Mouse (Mus musculus): Measurements from ENCODE around the gene Edn3. TPM values are rescaled to one million over a fixed set of nuclear protein-coding genes. Genes with fewer than 3 reads are reported as not detected.

Gene Edn3
- total and polyA plus RNA-seq, 2 experiments from 2014 or later = 6.0 to 6.1 TPM

DNA sequence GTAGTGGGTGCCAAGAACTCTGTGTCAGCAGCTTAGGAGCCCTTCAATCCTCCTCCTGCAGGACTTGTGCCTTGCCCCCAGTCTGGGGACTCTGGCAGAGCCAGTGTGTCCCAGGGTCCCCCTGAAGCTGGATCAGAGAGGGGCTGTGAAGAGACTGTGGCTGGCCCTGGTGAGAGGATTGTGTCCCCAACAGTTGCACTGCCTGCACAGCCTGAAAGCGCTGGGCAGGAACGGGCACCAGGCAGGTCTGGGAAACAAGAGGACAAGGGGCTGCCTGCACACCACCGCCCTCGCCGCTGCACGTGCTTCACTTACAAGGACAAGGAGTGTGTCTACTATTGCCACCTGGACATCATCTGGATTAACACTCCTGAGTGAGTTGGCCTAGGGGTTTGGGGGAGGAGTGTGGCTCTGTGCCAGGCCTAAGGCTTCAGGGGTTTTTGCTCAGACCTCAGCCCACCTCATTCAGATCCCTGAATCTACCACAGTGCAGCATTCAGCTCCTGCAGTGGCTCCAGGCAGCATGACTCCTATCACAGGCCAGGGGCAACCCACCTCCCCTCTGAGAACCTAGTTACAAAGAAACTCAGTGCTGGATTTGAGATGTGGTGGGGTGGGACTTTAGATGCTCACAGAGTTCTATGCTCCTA is 1.2 kb downstream of the Edn3 start:
- peaks cover 21% of the 10 kb centered on the region for H3K27me3 ChIP-seq (ENCODE audit: insufficient read depth, low read length)

DNA sequence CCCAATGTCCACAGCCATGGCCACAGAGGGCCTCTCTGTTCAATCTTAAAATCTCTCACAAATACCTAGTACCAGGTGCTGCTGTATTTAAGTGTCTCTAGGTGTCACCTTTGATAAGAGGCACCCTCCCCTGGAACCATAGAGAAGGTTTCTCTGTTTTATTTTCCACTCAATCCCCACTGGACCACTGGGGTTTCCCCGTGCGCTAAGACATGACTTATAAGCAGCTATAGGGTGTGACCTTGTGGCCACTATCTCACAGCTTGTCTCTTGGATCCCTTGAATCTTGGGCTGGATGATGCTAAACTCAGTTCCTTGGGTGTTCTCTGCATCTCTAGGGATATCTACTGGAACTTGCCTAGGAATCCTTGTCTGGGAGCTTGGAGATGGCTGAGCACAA is 1.9 kb downstream of the Edn3 start:
- DNase-seq (ENCODE audit: low spot score) (no peak), ATAC-seq (ENCODE audit: low FRiP score) (no peak)
- Histone ChIP-seq H3K4me3 (ENCODE audit: low read depth, low read length) (no peak overlapping the region), H3K9me3 (ENCODE audit: low read length) (no peaks in the 10 kb centered on the region), H3K36me3 (ENCODE audit: insufficient read depth, low read length) (no peaks in the 10 kb centered on the region), H3K27me3 (ENCODE audit: insufficient read depth, low read length) (peaks cover 21% of the 10 kb centered on the region), H3K4me2 (ENCODE audit: low read depth, low read length, poor library complexity, severe bottlenecking) (no peak overlapping the region), H3K4me1 (ENCODE audit: insufficient read depth, low read length) (no peaks in the 10 kb centered on the region), H3K9ac (replicated peaks; ENCODE audit: low read length, poor library complexity, severe bottlenecking) (no peak overlapping the region), H3K27ac (ENCODE audit: low read depth, low read length) (no peak overlapping the region)
- 93% methylated on average over 2 of the region's 2 CpGs for WGBS
- no peak for TF ChIP-seq CTCF (IDR thresholded peaks at IDR 0.05)

More for the DNA sequence above, 1.2 kb downstream of the Edn3 start:
- WGBS = 49% methylated on average over 6 of the region's 6 CpGs
- DNase-seq (ENCODE audit: low spot score) = no peak
- ATAC-seq (ENCODE audit: low FRiP score) = no peak
- Histone ChIP-seq H3K27ac (ENCODE audit: low read depth, low read length) (no peak overlapping the region), H3K4me2 (ENCODE audit: low read depth, low read length, poor library complexity, severe bottlenecking) (no peak overlapping the region), H3K9me3 (ENCODE audit: low read length) (no peaks in the 10 kb centered on the region), H3K36me3 (ENCODE audit: insufficient read depth, low read length) (no peaks in the 10 kb centered on the region), H3K4me3 (ENCODE audit: low read depth, low read length) (no peak overlapping the region), H3K9ac (replicated peaks; ENCODE audit: low read length, poor library complexity, severe bottlenecking) (no peak overlapping the region), H3K4me1 (ENCODE audit: insufficient read depth, low read length) (no peaks in the 10 kb centered on the region)
- no peak for TF ChIP-seq CTCF (IDR thresholded peaks at IDR 0.05)

DNA sequence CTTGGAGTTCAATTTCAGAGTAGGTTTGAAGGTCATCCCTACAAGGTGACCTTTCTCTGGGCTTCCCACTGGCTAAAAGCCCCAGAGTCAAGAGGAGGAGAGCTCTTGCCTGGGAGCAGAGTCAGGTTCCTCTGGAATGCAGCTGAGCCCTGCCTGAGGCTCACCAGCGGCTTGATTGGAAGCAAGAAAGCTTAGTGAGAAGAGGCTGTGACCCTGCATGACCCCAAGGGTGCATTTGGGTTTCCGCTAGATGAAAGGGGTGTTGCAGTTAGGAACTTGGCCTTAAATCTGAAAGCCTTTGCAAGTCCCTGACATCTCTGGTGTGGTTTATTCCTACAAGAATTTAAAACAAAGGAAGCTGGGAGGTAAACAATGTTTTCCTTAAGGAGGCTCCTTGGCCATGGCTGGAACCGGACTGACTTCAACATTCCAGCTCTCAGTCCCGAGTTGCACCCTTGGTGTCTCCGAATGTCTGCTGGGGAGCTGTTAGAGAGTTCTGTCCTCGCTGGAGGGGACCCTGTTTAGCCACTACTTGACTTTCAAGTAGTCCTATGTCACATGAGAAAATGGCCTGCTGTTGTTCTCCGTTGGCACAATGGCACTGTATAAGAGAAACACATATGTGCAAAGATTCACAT is 8.6 kb downstream of the Edn3 start:
- Histone ChIP-seq H3K4me3 (ENCODE audit: low read depth, low read length) (no peak overlapping the region), H3K4me1 (ENCODE audit: insufficient read depth, low read length) (no peaks in the 10 kb centered on the region), H3K27me3 (ENCODE audit: insufficient read depth, low read length) (no peaks in the 10 kb centered on the region), H3K9me3 (ENCODE audit: low read length) (no peaks in the 10 kb centered on the region), H3K9ac (replicated peaks; ENCODE audit: low read length, poor library complexity, severe bottlenecking) (no peak overlapping the region), H3K4me2 (ENCODE audit: low read depth, low read length, poor library complexity, severe bottlenecking) (no peak overlapping the region), H3K36me3 (ENCODE audit: insufficient read depth, low read length) (no peaks in the 10 kb centered on the region), H3K27ac (ENCODE audit: low read depth, low read length) (no peak overlapping the region)
- DNase-seq (ENCODE audit: low spot score) (no peak), ATAC-seq (ENCODE audit: low FRiP score) (no peak)
- WGBS = 69% methylated on average over 7 of the region's 7 CpGs
- no peak for TF ChIP-seq CTCF (IDR thresholded peaks at IDR 0.05)

DNA sequence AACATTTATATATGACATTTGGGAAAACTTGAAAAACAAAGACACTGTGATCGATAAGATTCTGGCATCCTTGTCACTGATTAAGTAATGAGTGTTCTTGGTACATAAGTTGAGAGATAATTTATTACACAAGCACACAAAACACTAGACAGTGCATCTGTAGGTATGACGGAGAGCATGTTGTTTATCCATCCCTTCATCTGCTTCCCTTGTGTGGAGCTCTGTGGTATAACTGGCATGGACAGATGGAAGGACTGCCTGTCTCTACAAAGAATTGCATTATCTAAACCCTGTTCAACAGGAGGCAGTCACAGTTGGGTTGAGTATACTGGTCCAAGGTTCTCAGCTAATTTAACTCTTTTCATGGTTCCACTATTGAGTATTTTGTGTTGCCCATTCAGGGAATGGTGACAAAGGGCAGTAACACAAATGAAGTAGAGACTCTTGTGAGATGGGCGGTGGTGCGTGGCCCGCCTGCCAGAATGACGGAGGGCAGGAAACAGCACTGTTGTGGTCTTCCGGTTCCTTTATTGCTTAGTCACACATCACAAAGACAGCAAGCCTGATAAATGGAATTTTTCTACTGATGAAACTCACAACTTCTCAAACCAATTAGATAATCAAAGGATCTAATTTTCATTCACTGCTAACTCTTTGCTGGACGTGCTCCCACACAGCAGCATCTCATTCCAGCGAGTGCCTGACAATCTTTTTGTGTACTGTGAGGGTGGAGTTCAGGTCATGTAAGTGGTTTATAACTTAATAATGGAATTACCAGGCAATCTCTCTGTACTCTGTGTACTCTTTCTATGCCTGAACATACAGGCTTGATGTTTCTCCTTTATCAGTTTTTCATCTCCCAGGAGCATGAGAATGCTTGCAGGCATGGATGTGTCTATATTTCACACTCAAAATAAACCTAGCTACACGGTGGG is 14.0 kb downstream of the Edn3 start:
- ATAC-seq (ENCODE audit: low FRiP score) (no peak), DNase-seq (ENCODE audit: low spot score) (no peak)
- Histone ChIP-seq H3K4me3 (ENCODE audit: low read depth, low read length) (no peak overlapping the region), H3K4me1 (ENCODE audit: insufficient read depth, low read length) (no peaks in the 10 kb centered on the region), H3K4me2 (ENCODE audit: low read depth, low read length, poor library complexity, severe bottlenecking) (no peak overlapping the region), H3K36me3 (ENCODE audit: insufficient read depth, low read length) (no peaks in the 10 kb centered on the region), H3K27ac (ENCODE audit: low read depth, low read length) (no peak overlapping the region), H3K9me3 (ENCODE audit: low read length) (no peaks in the 10 kb centered on the region), H3K9ac (replicated peaks; ENCODE audit: low read length, poor library complexity, severe bottlenecking) (no peak overlapping the region), H3K27me3 (ENCODE audit: insufficient read depth, low read length) (no peaks in the 10 kb centered on the region)
- 69% methylated on average over 10 of the region's 10 CpGs for WGBS
- TF ChIP-seq CTCF (IDR thresholded peaks at IDR 0.05) = no peak

DNA sequence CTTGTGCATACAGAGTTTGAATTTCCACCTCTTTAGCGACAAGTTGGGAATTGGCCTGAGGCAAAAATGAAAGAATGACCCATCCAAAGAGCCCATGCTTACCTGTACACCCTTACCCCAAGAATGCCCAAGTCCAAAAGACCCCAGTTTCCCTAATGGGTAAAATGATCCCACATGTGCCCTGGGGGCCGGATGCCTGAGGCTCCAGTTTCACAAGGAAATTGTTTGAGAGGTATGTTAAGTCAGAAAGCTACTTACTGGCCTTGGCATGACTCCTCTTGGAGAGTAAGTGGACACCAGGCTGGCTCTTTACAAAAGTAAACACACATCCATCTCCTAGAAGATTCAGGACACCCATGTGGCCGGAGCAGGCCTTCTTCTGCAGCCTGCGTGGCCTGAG is 21.6 kb downstream of the Edn3 start:
- no peak for DNase-seq (ENCODE audit: low spot score)
- Histone ChIP-seq H3K4me2 (ENCODE audit: low read depth, low read length, poor library complexity, severe bottlenecking) (no peak overlapping the region), H3K9me3 (ENCODE audit: low read length) (no peaks in the 10 kb centered on the region), H3K4me3 (ENCODE audit: low read depth, low read length) (no peak overlapping the region), H3K9ac (replicated peaks; ENCODE audit: low read length, poor library complexity, severe bottlenecking) (no peak overlapping the region), H3K27me3 (ENCODE audit: insufficient read depth, low read length) (no peaks in the 10 kb centered on the region), H3K36me3 (ENCODE audit: insufficient read depth, low read length) (no peaks in the 10 kb centered on the region), H3K27ac (ENCODE audit: low read depth, low read length) (no peak overlapping the region), H3K4me1 (ENCODE audit: insufficient read depth, low read length) (no peaks in the 10 kb centered on the region)
- no peak for TF ChIP-seq CTCF (IDR thresholded peaks at IDR 0.05)
- 92% methylated on average over 4 of the region's 4 CpGs for WGBS
- ATAC-seq (ENCODE audit: low FRiP score) = no peak

DNA sequence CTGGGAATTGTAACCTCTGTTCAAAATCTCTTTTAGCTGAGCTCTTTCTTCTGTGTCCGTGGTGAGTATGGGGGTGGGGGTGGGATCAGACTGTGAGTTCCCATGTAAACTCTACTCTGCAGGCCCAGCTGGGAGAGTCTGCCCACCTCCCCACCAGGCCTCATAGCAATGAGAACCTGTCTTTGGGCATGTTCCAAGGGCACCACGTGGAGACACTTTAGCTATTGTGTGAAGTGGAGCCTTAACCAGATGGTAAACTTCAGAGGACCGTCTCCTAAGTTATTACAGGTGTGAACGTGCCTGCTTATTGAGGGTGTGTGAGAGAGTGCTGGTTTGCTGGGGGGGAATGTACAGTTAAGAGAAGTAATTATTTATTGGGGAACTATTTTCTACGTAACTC is 22.5 kb downstream of the Edn3 start:
- Histone ChIP-seq H3K4me2 (ENCODE audit: low read depth, low read length, poor library complexity, severe bottlenecking) (no peak overlapping the region), H3K27me3 (ENCODE audit: insufficient read depth, low read length) (no peaks in the 10 kb centered on the region), H3K27ac (ENCODE audit: low read depth, low read length) (no peak overlapping the region), H3K36me3 (ENCODE audit: insufficient read depth, low read length) (no peaks in the 10 kb centered on the region), H3K4me1 (ENCODE audit: insufficient read depth, low read length) (no peaks in the 10 kb centered on the region), H3K9ac (replicated peaks; ENCODE audit: low read length, poor library complexity, severe bottlenecking) (no peak overlapping the region), H3K4me3 (ENCODE audit: low read depth, low read length) (no peak overlapping the region), H3K9me3 (ENCODE audit: low read length) (no peaks in the 10 kb centered on the region)
- no peak for DNase-seq (ENCODE audit: low spot score)
- TF ChIP-seq CTCF (IDR thresholded peaks at IDR 0.05) = no peak
- 59% methylated on average over 5 of the region's 5 CpGs for WGBS
- ATAC-seq (ENCODE audit: low FRiP score) = no peak

All from midbrain, postnatal 0 days (tissue).